ENCODE assay signal across 13 mouse cellular contexts in genomic region chr12:32838406-32838805, GRCm38 (mm10).
"Had no signal": no experiment of that assay in that cellular context is flagged by ENCODE, and none has a peak within 500 bp of the region (broad histone marks: within the 10 kb centered on the region; RNA-seq: fewer than 3 reads in every experiment).

No protein-coding gene starts in this region.

- DNase-seq: kidney, postnatal 10 days; kidney, postnatal 4 days; liver, postnatal 0 days; right cerebral cortex, postnatal 14 days; thymus, adult 2 months; thymus, postnatal 25 days had no signal

- H3K4me3 ChIP-seq: left cerebral cortex, adult 2 months; limb, embryonic 10.5 days; liver, embryonic 12.5 days; lung, embryonic 15.5 days; midbrain, embryonic 12.5 days; neural tube, embryonic 13.5 days; stomach, embryonic 15.5 days had no signal

- H3K4me1 ChIP-seq: limb, embryonic 10.5 days; liver, embryonic 12.5 days; lung, embryonic 15.5 days; midbrain, embryonic 12.5 days; neural tube, embryonic 13.5 days; stomach, embryonic 15.5 days had no signal

- H3K27ac ChIP-seq: left cerebral cortex, adult 2 months; limb, embryonic 10.5 days; liver, embryonic 12.5 days; lung, embryonic 15.5 days; midbrain, embryonic 12.5 days; neural tube, embryonic 13.5 days; stomach, embryonic 15.5 days had no signal

- H3K27me3 ChIP-seq: liver, embryonic 12.5 days; lung, embryonic 15.5 days; midbrain, embryonic 12.5 days; neural tube, embryonic 13.5 days; stomach, embryonic 15.5 days had no signal
